Mouse (Mus musculus): ENCODE measurements around the gene Eng. TPM values are rescaled to one million over a fixed set of nuclear protein-coding genes. Genes with fewer than 3 reads are reported as not detected.
A peak's percentile ranks its signal among the peaks of the same experiment; 100 is the strongest.

The Eng gene
- total and polyA plus RNA-seq, 3 experiments: 100 to 266 (median 128) TPM

- DNase-seq: no peak
These were observed 63.2 kb downstream of the Eng start for GRCm38 (mm10) chr2:32709521-32710137.

- DNase-seq: no peak
These were observed 64.0 kb downstream of the Eng start for GRCm38 (mm10) chr2:32710425-32710824.

GRCm38 (mm10) chr2:32711301-32712056 is 65.1 kb downstream of the Eng start:
- no peak for DNase-seq

- DNase-seq: peak; percentile 85
These were observed 65.7 kb downstream of the Eng start for GRCm38 (mm10) chr2:32712108-32712551.

GRCm38 (mm10) chr2:32712586-32712933 is 66.2 kb downstream of the Eng start:
- DNase-seq: peak; percentile 97

- DNase-seq: peak; percentile 96
These were observed 66.8 kb downstream of the Eng start, which contains the start of gene Cdk9 for GRCm38 (mm10) chr2:32712934-32713817. Gene Cdk9 (minus strand): TSS chr2:32713076.

GRCm38 (mm10) chr2:32714117-32714986 is 68.0 kb downstream of the Eng start:
- no peak for DNase-seq

- peak; percentile 65 for DNase-seq
These were observed 68.6 kb downstream of the Eng start for GRCm38 (mm10) chr2:32714987-32715425.

GRCm38 (mm10) chr2:32718761-32719160 is 72.4 kb downstream of the Eng start:
- DNase-seq: no peak

GRCm38 (mm10) chr2:32720053-32720452 is 73.7 kb downstream of the Eng start:
- no peak for DNase-seq

GRCm38 (mm10) chr2:32720681-32721229 is 74.4 kb downstream of the Eng start, which contains the start of gene Sh2d3c:
Gene Sh2d3c (plus strand): TSS chr2:32721055.
- no peak for DNase-seq

- DNase-seq: no peak
These were observed 75.7 kb downstream of the Eng start for GRCm38 (mm10) chr2:32722046-32722445.

- DNase-seq: no peak
These were observed 76.2 kb downstream of the Eng start for GRCm38 (mm10) chr2:32722581-32722980.

GRCm38 (mm10) chr2:32724149-32724548 is 77.8 kb downstream of the Eng start:
- no peak for DNase-seq

- peak; percentile 63 for DNase-seq
These were observed 78.7 kb downstream of the Eng start for GRCm38 (mm10) chr2:32724832-32725790.

- DNase-seq: peak; percentile 96
These were observed 81.0 kb downstream of the Eng start for GRCm38 (mm10) chr2:32727435-32727834.

- DNase-seq: peak; percentile 77
These were observed 82.1 kb downstream of the Eng start for GRCm38 (mm10) chr2:32728463-32728862.

GRCm38 (mm10) chr2:32729547-32729946 is 83.2 kb downstream of the Eng start:
- no peak for DNase-seq

- DNase-seq: no peak
These were observed 84.5 kb downstream of the Eng start for GRCm38 (mm10) chr2:32730854-32731253.

- DNase-seq: no peak
These were observed 85.5 kb downstream of the Eng start for GRCm38 (mm10) chr2:32731911-32732310.

All from adrenal gland, adult 2 months (tissue).